Mouse (Mus musculus): ENCODE results near the gene Irf8. TPM values are rescaled to one million over a fixed set of nuclear protein-coding genes. Genes with fewer than 3 reads are reported as not detected.
A peak's percentile ranks its signal among the peaks of the same experiment; 100 is the strongest.

Gene Irf8
- polyA plus RNA-seq, 1 experiment, result 109 TPM

- TF ChIP-seq POLR2A (IDR thresholded peaks at IDR 0.05; ENCODE audit: control insufficient read depth, extremely low read depth, insufficient read depth, low read length, poor library complexity) (no peak), CTCF (IDR thresholded peaks at IDR 0.05; ENCODE audit: borderline replicate concordance, control insufficient read depth, extremely low read depth, insufficient read depth, low read length, poor library complexity) (0 out of 2 replicates have a peak, but pooled peaks have one; percentile 17)
- H3K4me1 ChIP-seq (replicated peaks; ENCODE audit: control insufficient read depth, insufficient read depth, low read length), result peaks cover 51% of the 10 kb centered on the region
- 15% methylated on average over 13 of the region's 13 CpGs for WGBS
- no peak overlapping the region for H3K4me3 ChIP-seq (ENCODE audit: control insufficient read depth, insufficient read depth, low read length)
- H3K27ac ChIP-seq (ENCODE audit: control insufficient read depth, insufficient read depth, low read length), result no peak overlapping the region
- no peaks in the 10 kb centered on the region for H3K27me3 ChIP-seq (ENCODE audit: control insufficient read depth, insufficient read depth, low read length)
- DNase-seq, result peak; percentile 76
- H3K36me3 ChIP-seq (ENCODE audit: control insufficient read depth, insufficient read depth, low read length), result no peaks in the 10 kb centered on the region
Measured at GRCm38 (mm10) chr8:120696401-120697153, 39.6 kb upstream of the Irf8 start.

- Histone ChIP-seq H3K27me3 (ENCODE audit: control insufficient read depth, insufficient read depth, low read length) (no peaks in the 10 kb centered on the region), H3K36me3 (ENCODE audit: control insufficient read depth, insufficient read depth, low read length) (no peaks in the 10 kb centered on the region), H3K27ac (ENCODE audit: control insufficient read depth, insufficient read depth, low read length) (no peak overlapping the region), H3K4me1 (replicated peaks; ENCODE audit: control insufficient read depth, insufficient read depth, low read length) (peaks cover 58% of the 10 kb centered on the region), H3K4me3 (ENCODE audit: control insufficient read depth, insufficient read depth, low read length) (no peak overlapping the region)
- peak; percentile 69 for DNase-seq
- 22% methylated on average over 17 of the region's 17 CpGs for WGBS
- TF ChIP-seq CTCF (IDR thresholded peaks at IDR 0.05; ENCODE audit: borderline replicate concordance, control insufficient read depth, extremely low read depth, insufficient read depth, low read length, poor library complexity), result no peak
- 0 out of 2 replicates have a peak, but pooled peaks have one; percentile 25 for TF ChIP-seq POLR2A (IDR thresholded peaks at IDR 0.05; ENCODE audit: control insufficient read depth, extremely low read depth, insufficient read depth, low read length, poor library complexity)
Measured at GRCm38 (mm10) chr8:120697154-120697978, 38.8 kb upstream of the Irf8 start.

GRCm38 (mm10) chr8:120697979-120698272 lies 38.2 kb upstream of the Irf8 start:
- DNase-seq, result peak; percentile 38

GRCm38 (mm10) chr8:120698426-120698825 lies 37.7 kb upstream of the Irf8 start:
- no peak overlapping the region for H3K27ac ChIP-seq (ENCODE audit: control insufficient read depth, insufficient read depth, low read length)
- H3K27me3 ChIP-seq (ENCODE audit: control insufficient read depth, insufficient read depth, low read length), result no peaks in the 10 kb centered on the region
- 93% methylated on average over 7 of the region's 7 CpGs for WGBS
- TF ChIP-seq CTCF (IDR thresholded peaks at IDR 0.05; ENCODE audit: borderline replicate concordance, control insufficient read depth, extremely low read depth, insufficient read depth, low read length, poor library complexity) (no peak), POLR2A (IDR thresholded peaks at IDR 0.05; ENCODE audit: control insufficient read depth, extremely low read depth, insufficient read depth, low read length, poor library complexity) (no peak)
- DNase-seq, result no peak
- H3K4me3 ChIP-seq (ENCODE audit: control insufficient read depth, insufficient read depth, low read length), result no peak overlapping the region
- H3K4me1 ChIP-seq (replicated peaks; ENCODE audit: control insufficient read depth, insufficient read depth, low read length), result peaks cover 57% of the 10 kb centered on the region
- H3K36me3 ChIP-seq (ENCODE audit: control insufficient read depth, insufficient read depth, low read length), result no peaks in the 10 kb centered on the region

More at GRCm38 (mm10) chr8:120697979-120698272, 38.2 kb upstream of the Irf8 start:
- H3K27me3 ChIP-seq (ENCODE audit: control insufficient read depth, insufficient read depth, low read length), result no peaks in the 10 kb centered on the region
- no peak overlapping the region for H3K27ac ChIP-seq (ENCODE audit: control insufficient read depth, insufficient read depth, low read length)
- H3K4me1 ChIP-seq (replicated peaks; ENCODE audit: control insufficient read depth, insufficient read depth, low read length), result peaks cover 58% of the 10 kb centered on the region
- H3K36me3 ChIP-seq (ENCODE audit: control insufficient read depth, insufficient read depth, low read length), result no peaks in the 10 kb centered on the region
- no peak overlapping the region for H3K4me3 ChIP-seq (ENCODE audit: control insufficient read depth, insufficient read depth, low read length)
- no peak for TF ChIP-seq POLR2A (IDR thresholded peaks at IDR 0.05; ENCODE audit: control insufficient read depth, extremely low read depth, insufficient read depth, low read length, poor library complexity)
- TF ChIP-seq CTCF (IDR thresholded peaks at IDR 0.05; ENCODE audit: borderline replicate concordance, control insufficient read depth, extremely low read depth, insufficient read depth, low read length, poor library complexity), result no peak

GRCm38 (mm10) chr8:120699079-120699478 lies 37.1 kb upstream of the Irf8 start:
- Histone ChIP-seq H3K4me3 (ENCODE audit: control insufficient read depth, insufficient read depth, low read length) (no peak overlapping the region), H3K27ac (ENCODE audit: control insufficient read depth, insufficient read depth, low read length) (no peak overlapping the region), H3K36me3 (ENCODE audit: control insufficient read depth, insufficient read depth, low read length) (no peaks in the 10 kb centered on the region), H3K4me1 (replicated peaks; ENCODE audit: control insufficient read depth, insufficient read depth, low read length) (peaks cover 57% of the 10 kb centered on the region), H3K27me3 (ENCODE audit: control insufficient read depth, insufficient read depth, low read length) (no peaks in the 10 kb centered on the region)
- DNase-seq, result no peak
- no peak for TF ChIP-seq POLR2A (IDR thresholded peaks at IDR 0.05; ENCODE audit: control insufficient read depth, extremely low read depth, insufficient read depth, low read length, poor library complexity)
- TF ChIP-seq CTCF (IDR thresholded peaks at IDR 0.05; ENCODE audit: borderline replicate concordance, control insufficient read depth, extremely low read depth, insufficient read depth, low read length, poor library complexity), result no peak
- 43% methylated on average over 6 of the region's 6 CpGs for WGBS

- Histone ChIP-seq H3K27ac (ENCODE audit: control insufficient read depth, insufficient read depth, low read length) (peak overlapping the region; percentile 3; the same call in 1 of the 2 replicates), H3K4me3 (ENCODE audit: control insufficient read depth, insufficient read depth, low read length) (no peak overlapping the region), H3K27me3 (ENCODE audit: control insufficient read depth, insufficient read depth, low read length) (no peaks in the 10 kb centered on the region), H3K4me1 (replicated peaks; ENCODE audit: control insufficient read depth, insufficient read depth, low read length) (peaks cover 57% of the 10 kb centered on the region), H3K36me3 (ENCODE audit: control insufficient read depth, insufficient read depth, low read length) (no peaks in the 10 kb centered on the region)
- WGBS, result 47% methylated on average over 2 of the region's 2 CpGs
- TF ChIP-seq POLR2A (IDR thresholded peaks at IDR 0.05; ENCODE audit: control insufficient read depth, extremely low read depth, insufficient read depth, low read length, poor library complexity), result no peak
- TF ChIP-seq CTCF (IDR thresholded peaks at IDR 0.05; ENCODE audit: borderline replicate concordance, control insufficient read depth, extremely low read depth, insufficient read depth, low read length, poor library complexity), result no peak
- no peak for DNase-seq
Measured at GRCm38 (mm10) chr8:120699565-120699964, 36.6 kb upstream of the Irf8 start.
